Mouse (Mus musculus) midbrain, embryonic 13.5 days (tissue): Measurements from ENCODE around the gene D430042O09Rik. TPM values are rescaled to one million over a fixed set of nuclear protein-coding genes. Genes with fewer than 3 reads are reported as not detected.
"Not testable (repeated sequence)": the region's sequence is repeated elsewhere in the genome, so short reads cannot be mapped to it uniquely, and the experiment has no call there.

Experiments used
- ATAC-seq: fragments of 200-750 bp; cut with Nextera tagmentation; 2 replicates; pipeline ENCODE4 v1.8.0; 2017; ENCODE audit warnings: mild to moderate bottlenecking, moderate TSS enrichment, moderate library complexity
- H3K27ac ChIP-seq: fragments of 300-500 bp; sonication (generic); 2 replicates; pipeline ENCODE4 v1.5.1; 2015; ENCODE audit warnings: inconsistent platforms, mild to moderate bottlenecking, moderate library complexity
- H3K27me3 ChIP-seq: fragments of 300-500 bp; sonication (generic); 2 replicates; pipeline ENCODE4 v1.6.1; 2015; ENCODE audit warnings: mild to moderate bottlenecking, inconsistent platforms
- H3K36me3 ChIP-seq: fragments of 300-500 bp; sonication (generic); 2 replicates; pipeline ENCODE4 v1.6.1; 2015; ENCODE audit warnings: mild to moderate bottlenecking, inconsistent platforms
- H3K4me1 ChIP-seq: fragments of 300-500 bp; sonication (generic); replicated peaks from 2 replicates; pipeline ENCODE4 v1.6.1; 2015; ENCODE audit warnings: inconsistent platforms
- H3K4me2 ChIP-seq: fragments of 300-500 bp; sonication (generic); replicated peaks from 2 replicates; pipeline ENCODE4 v1.6.1; 2015; ENCODE audit warnings: moderate library complexity, mild to moderate bottlenecking, inconsistent platforms
- H3K4me3 ChIP-seq: fragments of 300-500 bp; sonication (generic); replicated peaks from 2 replicates; pipeline ENCODE4 v1.5.1; 2015; ENCODE audit warnings: mild to moderate bottlenecking, inconsistent platforms
- H3K9ac ChIP-seq: fragments of 300-500 bp; sonication (generic); replicated peaks from 2 replicates; pipeline ENCODE4 v1.6.1; 2015; ENCODE audit warnings: mild to moderate bottlenecking, inconsistent platforms
- H3K9me3 ChIP-seq: fragments of 300-500 bp; sonication (generic); 2 replicates; pipeline ENCODE4 v1.6.1; 2016; ENCODE audit warnings: mild to moderate bottlenecking, inconsistent platforms
- whole genome bisulfite sequencing: fragments of 180-500 bp; shearing (Covaris S2); methylation state at CpG from one replicate; pipeline ENCODE4 v1.1.7; 2015; 5-methylcytosine and 5-hydroxymethylcytosine counted together
- polyA plus RNA-seq: library from polyadenylated mRNA; unstranded; fragments of >200 nt; fragmentation: Nextera tagmentation; extraction: Ambion mirVana; gene quantifications from 2 replicates; pipeline ENCODE4 v1.2.1, GENCODE M21; 2015

Gene D430042O09Rik
- polyA plus RNA-seq, 1 experiment from 2014 or later = 7.5 TPM

- H3K36me3 ChIP-seq, H3K27ac ChIP-seq, H3K4me3 ChIP-seq, H3K9ac ChIP-seq, H3K27me3 ChIP-seq, ATAC-seq, H3K9me3 ChIP-seq, H3K4me2 ChIP-seq: not testable (repeated sequence)
- peaks cover 10% of the 10 kb centered on the region for H3K4me1 ChIP-seq
- 90% methylated on average over 6 of the region's 7 CpGs for WGBS
Observed at GRCm38 (mm10) chr7:125713542-125714055, 5.9 kb downstream of the D430042O09Rik start.

- 95% methylated on average over 3 of the region's 3 CpGs for WGBS
- no peak for ATAC-seq
Observed at GRCm38 (mm10) chr7:125714803-125715202, 7.1 kb downstream of the D430042O09Rik start.

GRCm38 (mm10) chr7:125716724-125717123 lies 9.0 kb downstream of the D430042O09Rik start:
- H3K36me3 ChIP-seq = peaks cover 4% of the 10 kb centered on the region; the same call in 1 of the 2 replicates
- H3K9ac ChIP-seq = no peak overlapping the region
- no peaks in the 10 kb centered on the region for H3K9me3 ChIP-seq
- no peak overlapping the region for H3K27ac ChIP-seq
- WGBS = 76% methylated on average over 2 of the region's 2 CpGs
- no peak for ATAC-seq
- H3K4me2 ChIP-seq = no peak overlapping the region
- H3K4me3 ChIP-seq = no peak overlapping the region
- no peaks in the 10 kb centered on the region for H3K27me3 ChIP-seq
- H3K4me1 ChIP-seq = no peaks in the 10 kb centered on the region

More at GRCm38 (mm10) chr7:125714803-125715202, 7.1 kb downstream of the D430042O09Rik start:
- H3K27ac ChIP-seq = no peak overlapping the region
- H3K9ac ChIP-seq = no peak overlapping the region
- H3K27me3 ChIP-seq = no peaks in the 10 kb centered on the region
- no peak overlapping the region for H3K4me2 ChIP-seq
- no peaks in the 10 kb centered on the region for H3K9me3 ChIP-seq
- no peaks in the 10 kb centered on the region for H3K4me1 ChIP-seq
- no peak overlapping the region for H3K4me3 ChIP-seq
- peaks cover 4% of the 10 kb centered on the region; the same call in 1 of the 2 replicates for H3K36me3 ChIP-seq

- H3K9me3 ChIP-seq = no peaks in the 10 kb centered on the region
- H3K4me2 ChIP-seq = no peak overlapping the region
- H3K9ac ChIP-seq = no peak overlapping the region
- no peaks in the 10 kb centered on the region for H3K4me1 ChIP-seq
- H3K27me3 ChIP-seq = no peaks in the 10 kb centered on the region
- H3K36me3 ChIP-seq = peaks cover 4% of the 10 kb centered on the region; the same call in 1 of the 2 replicates
- H3K27ac ChIP-seq = no peak overlapping the region
- no peak for ATAC-seq
- no peak overlapping the region for H3K4me3 ChIP-seq
Observed at GRCm38 (mm10) chr7:125717612-125718011, 9.9 kb downstream of the D430042O09Rik start.

- H3K36me3 ChIP-seq = no peaks in the 10 kb centered on the region
- no peaks in the 10 kb centered on the region for H3K9me3 ChIP-seq
- no peak for ATAC-seq
- no peaks in the 10 kb centered on the region for H3K27me3 ChIP-seq
- H3K4me2 ChIP-seq = no peak overlapping the region
- 88% methylated on average over 5 of the region's 5 CpGs for WGBS
- H3K4me1 ChIP-seq = 0 out of 2 replicates have a peak, but pooled peaks cover 2% of the 10 kb centered on the region
- no peak overlapping the region for H3K9ac ChIP-seq
- H3K4me3 ChIP-seq = no peak overlapping the region
- no peak overlapping the region for H3K27ac ChIP-seq
Observed at GRCm38 (mm10) chr7:125720370-125720769, 12.7 kb downstream of the D430042O09Rik start.

- Histone ChIP-seq H3K27ac (no peak overlapping the region), H3K9me3 (no peaks in the 10 kb centered on the region), H3K36me3 (no peaks in the 10 kb centered on the region), H3K27me3 (no peaks in the 10 kb centered on the region), H3K4me1 (0 out of 2 replicates have a peak, but pooled peaks cover 2% of the 10 kb centered on the region), H3K4me2 (no peak overlapping the region), H3K4me3 (no peak overlapping the region), H3K9ac (no peak overlapping the region)
- ATAC-seq = no peak
- 88% methylated on average over 4 of the region's 4 CpGs for WGBS
Observed at GRCm38 (mm10) chr7:125721033-125721432, 13.3 kb downstream of the D430042O09Rik start.

GRCm38 (mm10) chr7:125722127-125722526 lies 14.4 kb downstream of the D430042O09Rik start:
- Histone ChIP-seq H3K27ac (no peak overlapping the region), H3K4me2 (no peak overlapping the region), H3K9me3 (no peaks in the 10 kb centered on the region), H3K27me3 (no peaks in the 10 kb centered on the region), H3K4me3 (no peak overlapping the region), H3K36me3 (no peaks in the 10 kb centered on the region), H3K4me1 (0 out of 2 replicates have a peak, but pooled peaks cover 2% of the 10 kb centered on the region), H3K9ac (no peak overlapping the region)
- ATAC-seq = no peak

- 0 out of 2 replicates have a peak, but pooled peaks cover 5% of the 10 kb centered on the region for H3K4me1 ChIP-seq
- H3K27me3 ChIP-seq = no peaks in the 10 kb centered on the region
- no peak overlapping the region for H3K4me2 ChIP-seq
- no peak overlapping the region for H3K27ac ChIP-seq
- H3K9ac ChIP-seq = no peak overlapping the region
- WGBS = 57% methylated on average over 5 of the region's 5 CpGs
- H3K4me3 ChIP-seq = no peak overlapping the region
- no peaks in the 10 kb centered on the region for H3K9me3 ChIP-seq
- ATAC-seq = no peak
- no peaks in the 10 kb centered on the region for H3K36me3 ChIP-seq
Observed at GRCm38 (mm10) chr7:125723189-125723972, 15.7 kb downstream of the D430042O09Rik start.

- no peak overlapping the region for H3K4me3 ChIP-seq
- no peaks in the 10 kb centered on the region for H3K36me3 ChIP-seq
- H3K4me2 ChIP-seq = no peak overlapping the region
- H3K27ac ChIP-seq = no peak overlapping the region
- H3K9ac ChIP-seq = no peak overlapping the region
- no peaks in the 10 kb centered on the region for H3K9me3 ChIP-seq
- ATAC-seq = peak; percentile 68; the same call in 1 of the 2 replicates
- peaks cover 14% of the 10 kb centered on the region for H3K4me1 ChIP-seq
- no peaks in the 10 kb centered on the region for H3K27me3 ChIP-seq
Observed at GRCm38 (mm10) chr7:125731679-125732078, 24.0 kb downstream of the D430042O09Rik start.

- H3K4me3 ChIP-seq = no peak overlapping the region
- WGBS = 94% methylated on average over 4 of the region's 4 CpGs
- H3K36me3 ChIP-seq = no peaks in the 10 kb centered on the region
- no peaks in the 10 kb centered on the region for H3K9me3 ChIP-seq
- H3K4me2 ChIP-seq = no peak overlapping the region
- H3K27ac ChIP-seq = no peak overlapping the region
- peaks cover 10% of the 10 kb centered on the region for H3K4me1 ChIP-seq
- ATAC-seq = no peak
- no peaks in the 10 kb centered on the region for H3K27me3 ChIP-seq
- no peak overlapping the region for H3K9ac ChIP-seq
Observed at GRCm38 (mm10) chr7:125733791-125734190, 26.1 kb downstream of the D430042O09Rik start.

GRCm38 (mm10) chr7:125736366-125737015 lies 28.8 kb downstream of the D430042O09Rik start:
- H3K9me3 ChIP-seq = no peaks in the 10 kb centered on the region
- no peaks in the 10 kb centered on the region for H3K27me3 ChIP-seq
- peaks cover 4% of the 10 kb centered on the region; the same call in 1 of the 2 replicates for H3K4me1 ChIP-seq
- 89% methylated on average over 4 of the region's 4 CpGs for WGBS
- no peak overlapping the region for H3K9ac ChIP-seq
- no peak overlapping the region for H3K4me3 ChIP-seq
- no peaks in the 10 kb centered on the region for H3K36me3 ChIP-seq
- no peak overlapping the region for H3K4me2 ChIP-seq
- no peak for ATAC-seq
- H3K27ac ChIP-seq = no peak overlapping the region

GRCm38 (mm10) chr7:125740521-125740920 lies 32.8 kb downstream of the D430042O09Rik start:
- Histone ChIP-seq H3K27ac (no peak overlapping the region), H3K4me3 (no peak overlapping the region), H3K36me3 (no peaks in the 10 kb centered on the region), H3K9ac (no peak overlapping the region), H3K4me2 (no peak overlapping the region), H3K27me3 (no peaks in the 10 kb centered on the region), H3K9me3 (no peaks in the 10 kb centered on the region), H3K4me1 (no peaks in the 10 kb centered on the region)
- WGBS = 85% methylated on average over 2 of the region's 2 CpGs
- ATAC-seq = no peak
